Mouse (Mus musculus): ENCODE results near the gene Twf1. TPM values are rescaled to one million over a fixed set of nuclear protein-coding genes. Genes with fewer than 3 reads are reported as not detected.

Gene Twf1
- polyA plus RNA-seq, 1 experiment from 2014 or later = 91.0 TPM

GRCm38 (mm10) chr15:94530519-94530918 is 59.2 kb downstream of the Twf1 start:
- Histone ChIP-seq H3K9me3 (replicated peaks) (no peaks in the 10 kb centered on the region), H3K4me1 (no peaks in the 10 kb centered on the region), H3K27ac (replicated peaks) (no peak overlapping the region), H3K36me3 (peaks cover 34% of the 10 kb centered on the region), H3K4me3 (no peak overlapping the region), H3K27me3 (ENCODE audit: low read depth, poor library complexity, severe bottlenecking) (no peaks in the 10 kb centered on the region)
- no peak for DNase-seq (ENCODE audit: low spot score)
- WGBS = 90% methylated on average over 3 of the region's 3 CpGs

Other genes with a start within 250 kb of the Twf1 start
- gene Adamts20, start 124.5 kb downstream of the Twf1 start, polyA plus RNA-seq (2016; fragmentation: Nextera tagmentation; extraction: Ambion mirVana) = 2.5 and 3.5 TPM in 2 replicates
- gene Pus7l, start 46.3 kb downstream of the Twf1 start, polyA plus RNA-seq (2016; fragmentation: Nextera tagmentation; extraction: Ambion mirVana) = 8.8 and 9.0 TPM in 2 replicates
- gene Irak4, start 46.2 kb downstream of the Twf1 start, polyA plus RNA-seq (2016; fragmentation: Nextera tagmentation; extraction: Ambion mirVana) = 2.4 and 3.3 TPM in 2 replicates
- 1.1 and 1.7 TPM in 2 replicates for gene Tmem117, start 39.3 kb upstream of the Twf1 start, polyA plus RNA-seq (2016; fragmentation: Nextera tagmentation; extraction: Ambion mirVana)